Mouse (Mus musculus): ENCODE measurements around the gene Lrrfip1. TPM values are rescaled to one million over a fixed set of nuclear protein-coding genes. Genes with fewer than 3 reads are reported as not detected.

Gene Lrrfip1
- polyA plus RNA-seq, 1 experiment from 2014 or later = 88.9 TPM

DNA sequence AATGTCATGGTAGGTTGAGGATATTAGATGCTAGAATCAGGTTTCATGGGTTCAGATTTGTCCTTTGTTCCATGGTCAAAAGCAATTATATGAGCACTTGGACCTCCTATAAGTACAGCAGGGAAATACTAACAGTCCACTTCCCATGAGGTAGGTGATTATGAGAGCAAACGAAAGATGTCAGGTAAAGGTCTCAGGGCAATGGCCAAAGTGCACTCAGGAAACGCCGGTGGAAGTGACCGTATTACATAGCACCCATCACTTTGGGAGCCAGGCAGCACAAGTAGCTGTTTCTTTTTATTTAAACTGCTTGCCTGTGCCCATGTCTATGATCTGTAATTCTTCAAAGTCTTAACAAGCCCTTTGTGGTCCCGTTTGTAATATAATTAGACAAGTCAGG lies 7.5 kb downstream of the Lrrfip1 start:
- WGBS (ENCODE audit: missing documents) = 89% methylated on average over 5 of the region's 5 CpGs
- Histone ChIP-seq H3K27ac (no peak overlapping the region), H3K4me3 (ENCODE audit: inconsistent target) (no peak overlapping the region), H3K36me3 (ENCODE audit: inconsistent target) (no peaks in the 10 kb centered on the region), H3K79me2 (ENCODE audit: inconsistent target) (peaks cover 90% of the 10 kb centered on the region)

DNA sequence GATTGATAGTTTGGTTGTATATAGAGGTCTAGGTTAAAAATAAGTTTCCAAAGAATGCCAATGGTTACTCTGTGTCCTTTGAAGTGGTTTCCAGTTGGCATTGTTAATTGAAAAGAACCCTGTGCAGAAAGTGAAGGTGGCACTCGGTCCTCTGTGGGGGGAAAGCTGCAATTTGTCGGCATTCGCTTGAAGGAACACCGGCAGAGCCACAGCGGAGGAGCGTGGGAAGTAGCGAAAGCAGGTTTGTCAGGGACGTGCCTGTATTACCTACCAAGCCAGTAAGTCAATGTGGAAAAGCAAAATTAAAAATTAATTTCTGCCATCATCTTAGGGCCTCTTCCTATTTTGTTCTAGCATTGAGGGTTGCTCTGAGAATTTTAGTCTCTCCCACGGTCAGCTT lies 8.2 kb downstream of the Lrrfip1 start:
- H3K79me2 ChIP-seq (ENCODE audit: inconsistent target) = peaks cover 90% of the 10 kb centered on the region
- WGBS (ENCODE audit: missing documents) = 94% methylated on average over 9 of the region's 9 CpGs
- no peak overlapping the region for H3K27ac ChIP-seq
- no peak overlapping the region for H3K4me3 ChIP-seq (ENCODE audit: inconsistent target)
- H3K36me3 ChIP-seq (ENCODE audit: inconsistent target) = no peaks in the 10 kb centered on the region

DNA sequence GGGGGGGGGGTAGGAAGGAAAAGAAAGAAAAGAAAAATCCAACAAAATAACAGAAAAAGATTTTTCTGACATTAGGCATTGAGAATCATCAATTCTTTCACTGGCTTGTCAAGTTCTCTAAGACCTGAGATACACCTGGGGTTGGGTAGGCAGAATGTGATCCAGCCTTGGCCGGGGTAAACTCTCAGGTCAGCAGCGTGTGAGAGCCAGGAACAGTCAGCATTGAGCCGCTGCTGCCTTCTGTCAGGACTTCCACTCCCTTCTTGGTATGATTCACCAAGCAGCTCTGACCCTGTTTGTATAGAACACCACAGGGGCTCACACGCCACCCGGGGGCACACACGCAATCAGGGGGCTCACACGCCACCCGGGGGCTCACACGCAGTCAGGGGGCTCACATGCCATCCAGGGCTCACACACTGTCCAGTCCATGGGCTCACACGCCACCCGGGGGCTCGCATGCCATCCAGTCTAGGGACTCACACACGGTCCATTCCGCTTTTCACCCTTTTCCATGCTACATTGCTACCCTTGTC lies 9.7 kb downstream of the Lrrfip1 start:
- Histone ChIP-seq H3K27ac (no peak overlapping the region), H3K36me3 (ENCODE audit: inconsistent target) (no peaks in the 10 kb centered on the region), H3K79me2 (ENCODE audit: inconsistent target) (peaks cover 90% of the 10 kb centered on the region), H3K4me3 (ENCODE audit: inconsistent target) (no peak overlapping the region)
- 89% methylated on average over 12 of the region's 14 CpGs for WGBS (ENCODE audit: missing documents)

DNA sequence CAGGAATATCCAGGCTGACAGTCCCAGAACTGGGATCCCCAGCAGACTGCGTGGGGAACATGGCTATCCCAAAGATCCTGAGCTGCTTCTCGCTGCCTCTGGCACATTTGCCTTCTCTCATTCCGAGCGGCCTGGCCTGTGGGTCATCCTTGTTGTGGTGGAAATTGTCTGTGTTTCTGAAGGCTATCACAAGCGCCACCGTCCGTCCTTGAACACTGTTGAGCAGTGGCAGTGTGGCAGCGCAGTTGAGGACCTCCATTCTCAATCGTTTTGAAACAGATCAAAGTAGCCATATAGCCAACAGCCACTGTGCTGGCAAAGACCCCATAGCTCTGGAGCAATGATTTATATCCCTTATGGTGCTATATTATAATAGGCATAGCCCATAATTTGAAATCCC lies 10.2 kb downstream of the Lrrfip1 start:
- WGBS (ENCODE audit: missing documents) = 92% methylated on average over 9 of the region's 9 CpGs
- H3K4me3 ChIP-seq (ENCODE audit: inconsistent target) = no peak overlapping the region
- no peaks in the 10 kb centered on the region for H3K36me3 ChIP-seq (ENCODE audit: inconsistent target)
- no peak overlapping the region for H3K27ac ChIP-seq
- peaks cover 90% of the 10 kb centered on the region for H3K79me2 ChIP-seq (ENCODE audit: inconsistent target)

DNA sequence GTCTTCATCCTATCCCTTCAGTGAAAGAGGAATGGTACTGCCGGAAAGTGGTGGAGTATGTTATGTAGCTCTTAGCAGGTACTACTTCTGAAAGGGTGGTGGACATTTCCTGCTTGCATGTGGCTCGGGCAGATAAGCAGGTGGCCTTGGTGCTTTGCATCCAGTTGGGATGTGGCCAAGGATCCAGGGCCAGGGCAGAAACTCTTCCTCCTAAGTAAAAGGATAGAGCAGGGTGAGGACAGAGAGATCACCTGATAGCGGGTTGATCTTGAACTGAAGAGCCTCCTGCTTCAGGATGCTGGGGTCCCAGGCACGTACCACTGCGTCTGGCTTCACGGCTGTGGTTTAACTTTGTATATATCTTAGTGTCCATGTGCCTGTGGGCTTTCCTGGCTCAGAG lies 10.7 kb downstream of the Lrrfip1 start:
- H3K36me3 ChIP-seq (ENCODE audit: inconsistent target) = no peaks in the 10 kb centered on the region
- 95% methylated on average over 6 of the region's 6 CpGs for WGBS (ENCODE audit: missing documents)

DNA sequence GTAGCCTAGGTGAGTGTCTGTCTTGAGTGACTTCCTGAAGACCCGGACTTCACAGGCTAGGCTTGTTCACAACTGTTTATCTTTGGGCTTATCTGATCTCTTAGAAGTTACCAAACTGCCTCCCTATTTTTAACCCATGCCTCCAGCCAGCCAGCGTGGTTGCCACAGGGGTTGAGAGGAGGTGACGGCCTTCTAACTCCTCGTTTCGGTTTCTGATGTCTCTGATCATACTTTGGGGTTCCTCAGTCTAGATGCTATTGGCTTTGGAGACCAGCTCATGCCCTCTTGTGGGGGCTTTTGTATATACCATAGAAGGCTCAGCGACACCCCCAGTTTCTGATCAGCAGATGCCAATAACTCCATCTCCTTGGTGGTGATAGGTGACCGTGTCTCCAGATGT lies 11.7 kb downstream of the Lrrfip1 start:
- 47% methylated on average over 7 of the region's 7 CpGs for WGBS (ENCODE audit: missing documents)

More for the DNA sequence above, 10.7 kb downstream of the Lrrfip1 start:
- Histone ChIP-seq H3K27ac (no peak overlapping the region), H3K4me3 (ENCODE audit: inconsistent target) (no peak overlapping the region), H3K79me2 (ENCODE audit: inconsistent target) (peaks cover 90% of the 10 kb centered on the region)

DNA sequence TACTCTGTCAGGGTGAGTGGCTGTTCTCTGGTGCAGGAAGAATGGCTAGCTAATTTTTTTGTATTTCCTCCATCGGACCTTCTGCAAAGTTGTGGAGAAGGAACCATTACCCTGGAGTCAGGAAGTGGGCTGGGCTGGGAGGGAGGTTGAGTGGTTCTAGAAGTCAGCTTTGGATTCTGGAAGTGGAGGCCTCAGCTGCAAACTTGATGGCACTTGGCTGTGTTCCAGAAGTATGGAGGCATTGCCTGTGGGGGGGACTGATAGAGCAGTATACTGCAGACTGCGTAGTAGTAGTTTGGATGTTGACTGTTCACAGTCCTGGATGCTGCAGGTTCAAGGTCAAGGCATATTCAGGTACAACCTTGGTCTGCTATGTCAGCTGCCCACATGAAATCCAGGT lies 12.2 kb downstream of the Lrrfip1 start:
- H3K79me2 ChIP-seq (ENCODE audit: inconsistent target) = peaks cover 93% of the 10 kb centered on the region
- WGBS (ENCODE audit: missing documents) = 58% methylated on average over 2 of the region's 2 CpGs
- H3K4me3 ChIP-seq (ENCODE audit: inconsistent target) = no peak overlapping the region
- 0 out of 2 replicates have a peak overlapping the region, but pooled peaks have one; percentile 1 for H3K27ac ChIP-seq
- H3K36me3 ChIP-seq (ENCODE audit: inconsistent target) = no peaks in the 10 kb centered on the region

More for the DNA sequence above, 11.7 kb downstream of the Lrrfip1 start:
- Histone ChIP-seq H3K27ac (0 out of 2 replicates have a peak overlapping the region, but pooled peaks have one; percentile 1), H3K36me3 (ENCODE audit: inconsistent target) (no peaks in the 10 kb centered on the region), H3K79me2 (ENCODE audit: inconsistent target) (peaks cover 90% of the 10 kb centered on the region), H3K4me3 (ENCODE audit: inconsistent target) (no peak overlapping the region)

DNA sequence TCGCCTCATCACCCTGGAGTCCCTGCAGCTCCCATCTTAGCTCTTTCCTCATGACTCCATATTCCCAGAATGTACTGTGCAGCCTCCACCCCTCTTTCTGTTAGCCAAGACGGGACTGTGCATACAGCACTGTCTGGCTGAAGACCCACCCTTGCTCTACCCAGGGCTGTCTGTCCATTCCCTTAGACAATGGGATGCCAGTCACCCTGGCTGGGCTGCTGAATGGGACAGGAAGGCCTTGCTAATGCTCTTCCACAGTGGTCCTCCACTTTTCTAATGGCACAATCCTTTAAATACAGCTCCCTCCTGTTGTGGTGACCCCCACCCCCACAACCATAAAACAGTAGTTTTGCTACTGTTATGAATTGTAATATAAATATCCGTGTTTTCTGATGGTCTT lies 12.8 kb downstream of the Lrrfip1 start:
- H3K79me2 ChIP-seq (ENCODE audit: inconsistent target) = peaks cover 89% of the 10 kb centered on the region
- 98% methylated on average over 3 of the region's 3 CpGs for WGBS (ENCODE audit: missing documents)
- no peak overlapping the region for H3K4me3 ChIP-seq (ENCODE audit: inconsistent target)
- no peaks in the 10 kb centered on the region for H3K36me3 ChIP-seq (ENCODE audit: inconsistent target)
- 0 out of 2 replicates have a peak overlapping the region, but pooled peaks have one; percentile 1 for H3K27ac ChIP-seq

DNA sequence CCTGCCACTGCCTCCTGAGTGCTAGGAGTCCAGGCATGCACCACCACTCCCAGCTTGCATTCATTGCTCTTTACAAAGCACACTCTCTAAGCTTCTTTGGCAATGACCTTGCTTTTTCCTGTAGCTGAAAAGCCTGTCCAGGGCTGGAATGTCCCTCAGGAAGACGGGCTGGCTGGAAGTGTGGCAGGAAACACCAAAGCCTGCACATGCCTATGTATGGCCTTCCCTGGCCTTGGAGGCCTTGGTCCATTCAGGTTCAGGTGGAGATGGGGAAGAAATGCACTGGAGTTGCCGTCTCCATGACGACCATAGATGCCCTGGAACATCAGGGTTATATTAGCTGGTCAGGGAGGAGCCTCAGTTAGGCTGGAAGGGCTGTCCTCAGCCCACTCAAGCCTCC lies 15.3 kb downstream of the Lrrfip1 start:
- Histone ChIP-seq H3K79me2 (ENCODE audit: inconsistent target) (peaks cover 75% of the 10 kb centered on the region), H3K36me3 (ENCODE audit: inconsistent target) (no peaks in the 10 kb centered on the region), H3K27ac (no peak overlapping the region), H3K4me3 (ENCODE audit: inconsistent target) (no peak overlapping the region)
- WGBS (ENCODE audit: missing documents) = 98% methylated on average over 3 of the region's 3 CpGs

DNA sequence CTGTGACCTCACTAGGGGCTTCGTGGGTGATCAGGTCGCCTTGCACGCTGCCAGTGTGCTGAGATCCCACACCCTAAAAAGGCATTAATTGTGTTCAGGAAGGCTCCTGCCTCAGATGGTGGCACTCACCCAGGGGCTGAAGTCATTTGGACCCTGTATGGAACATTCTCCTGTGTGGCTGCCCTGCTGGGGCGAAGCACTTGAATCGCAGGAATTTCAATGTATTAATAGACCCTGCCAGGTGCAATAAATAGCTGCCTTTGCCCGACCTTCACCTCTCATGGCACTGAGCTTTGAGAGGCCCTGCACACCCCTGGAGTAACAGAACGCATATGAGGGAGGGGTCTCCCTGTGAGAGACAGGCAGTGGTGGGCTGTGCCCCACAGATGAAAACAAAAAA lies 17.0 kb downstream of the Lrrfip1 start:
- H3K36me3 ChIP-seq (ENCODE audit: inconsistent target) = no peaks in the 10 kb centered on the region
- 91% methylated on average over 7 of the region's 7 CpGs for WGBS (ENCODE audit: missing documents)
- H3K27ac ChIP-seq = no peak overlapping the region
- H3K4me3 ChIP-seq (ENCODE audit: inconsistent target) = no peak overlapping the region
- H3K79me2 ChIP-seq (ENCODE audit: inconsistent target) = peaks cover 73% of the 10 kb centered on the region

DNA sequence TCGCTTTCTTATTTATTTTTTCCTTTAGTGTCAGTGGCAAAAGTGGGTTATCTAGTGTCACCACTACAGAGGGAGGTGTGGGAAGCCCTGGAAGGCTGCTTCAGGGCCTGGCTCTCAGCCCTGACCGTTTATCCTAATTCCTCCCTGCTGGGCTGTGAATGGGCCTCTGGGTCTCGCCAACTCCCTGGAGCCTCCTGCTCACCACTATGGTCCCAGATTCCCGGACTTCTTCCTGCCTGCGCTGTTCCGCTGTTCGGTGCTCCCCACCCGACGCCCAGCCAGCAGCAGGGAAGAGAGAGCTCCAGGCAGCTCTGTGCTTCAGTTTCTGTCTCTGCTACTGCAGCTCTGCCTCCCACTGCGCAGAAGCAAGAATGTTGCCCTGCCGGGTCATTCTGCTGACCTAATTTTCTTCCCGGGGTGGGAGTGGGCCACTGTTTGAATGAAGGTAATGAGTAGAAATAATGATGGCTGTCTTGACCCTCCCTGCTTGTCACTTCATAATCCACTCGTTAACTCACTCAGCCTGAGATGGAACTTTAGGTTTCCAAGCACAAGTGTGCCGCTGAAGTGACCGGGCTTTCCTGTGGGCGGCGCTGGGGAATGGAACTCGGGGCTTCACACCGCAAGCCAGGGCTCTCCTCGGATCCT lies 18.7 kb downstream of the Lrrfip1 start:
- no peak overlapping the region for H3K4me3 ChIP-seq (ENCODE audit: inconsistent target)
- H3K36me3 ChIP-seq (ENCODE audit: inconsistent target) = no peaks in the 10 kb centered on the region
- peaks cover 60% of the 10 kb centered on the region for H3K79me2 ChIP-seq (ENCODE audit: inconsistent target)
- WGBS (ENCODE audit: missing documents) = 83% methylated on average over 20 of the region's 20 CpGs
- H3K27ac ChIP-seq = no peak overlapping the region

DNA sequence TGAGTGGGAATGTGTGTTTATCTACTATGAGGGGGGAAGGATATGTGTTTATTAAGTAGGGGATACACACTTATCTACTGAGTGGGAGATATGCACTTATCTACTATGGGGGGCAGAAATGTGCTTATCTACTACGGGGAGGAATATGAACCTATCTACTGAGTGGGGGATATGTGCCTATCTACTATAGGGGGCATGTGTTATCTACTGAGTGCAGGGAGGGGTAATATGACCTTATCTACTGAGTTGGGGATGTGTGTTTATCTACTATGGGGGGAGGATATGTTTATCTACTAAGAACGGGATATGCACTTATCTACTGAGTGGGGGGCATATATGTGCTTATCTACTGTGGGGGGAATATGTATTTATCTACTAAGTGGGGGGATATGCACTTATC lies 20.8 kb downstream of the Lrrfip1 start:
- 100% methylated on average over 1 of the region's 2 CpGs for WGBS (ENCODE audit: missing documents)
- H3K4me3 ChIP-seq (ENCODE audit: inconsistent target) = no peak overlapping the region
- 0 out of 2 replicates have a peak overlapping the region, but pooled peaks have one; percentile 19 for H3K27ac ChIP-seq
- peaks cover 50% of the 10 kb centered on the region; the same call in 1 of the 2 replicates for H3K79me2 ChIP-seq (ENCODE audit: inconsistent target)
- H3K36me3 ChIP-seq (ENCODE audit: inconsistent target) = no peaks in the 10 kb centered on the region

DNA sequence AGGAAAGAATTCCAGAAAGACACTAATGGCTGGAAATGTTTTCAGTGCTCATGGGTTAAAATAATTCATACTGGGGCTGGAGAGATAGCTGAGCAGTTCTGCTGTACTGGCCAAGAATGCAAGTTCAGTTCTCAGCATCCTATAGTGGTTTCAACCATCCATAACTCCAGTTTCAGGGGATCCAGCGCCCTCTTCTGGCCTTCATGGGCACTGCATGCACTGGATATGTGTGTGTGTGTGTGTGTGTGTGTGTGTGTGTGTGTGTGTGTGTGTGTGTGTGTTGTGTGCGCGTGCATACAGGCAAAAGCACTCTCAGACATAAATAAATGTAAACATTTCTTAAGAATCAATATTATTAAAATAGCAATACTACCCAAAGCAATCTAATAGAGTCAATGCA lies 22.8 kb downstream of the Lrrfip1 start:
- H3K27ac ChIP-seq = peak overlapping the region; percentile 95; the same call in 1 of the 2 replicates
- no peaks in the 10 kb centered on the region for H3K36me3 ChIP-seq (ENCODE audit: inconsistent target)
- H3K4me3 ChIP-seq (ENCODE audit: inconsistent target) = no peak overlapping the region
- H3K79me2 ChIP-seq (ENCODE audit: inconsistent target) = peaks cover 50% of the 10 kb centered on the region; the same call in 1 of the 2 replicates
- 57% methylated on average over 1 of the region's 3 CpGs for WGBS (ENCODE audit: missing documents)

DNA sequence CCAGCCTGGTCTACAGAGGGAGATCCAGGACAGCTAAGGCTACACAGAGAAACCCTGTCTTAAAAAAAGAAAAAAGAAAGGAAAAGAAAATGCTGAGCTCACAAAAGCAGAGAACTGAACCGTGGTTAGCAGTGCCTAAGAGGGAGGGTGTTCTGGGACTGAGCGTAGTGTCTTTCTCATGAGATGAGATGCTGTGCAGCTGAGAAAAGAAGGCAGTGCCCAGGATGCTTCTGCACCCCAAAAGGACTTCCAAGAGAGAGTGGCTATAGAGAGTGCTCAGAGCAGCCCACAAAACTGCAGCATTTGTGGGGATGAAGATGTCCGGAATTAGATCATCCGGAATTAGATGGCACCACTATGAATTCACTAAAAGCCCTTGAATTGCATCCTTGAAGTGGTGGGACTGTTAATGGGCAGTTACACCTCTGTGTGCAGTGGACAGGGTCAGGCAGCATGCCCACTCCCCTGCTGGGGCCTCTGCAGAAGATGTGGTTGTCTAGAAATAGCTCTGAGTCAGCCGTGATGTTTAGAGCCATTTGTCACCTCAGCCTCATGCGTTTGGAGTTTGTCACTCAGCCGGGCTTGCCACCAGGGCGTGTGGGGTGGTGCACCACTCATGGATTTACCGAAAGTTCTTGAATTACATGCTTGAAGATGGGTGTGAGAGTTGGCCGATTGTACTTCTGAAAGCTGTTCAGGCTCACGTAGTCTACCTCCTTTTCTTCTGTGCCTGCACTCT lies 23.8 kb downstream of the Lrrfip1 start:
- 81% methylated on average over 11 of the region's 11 CpGs for WGBS (ENCODE audit: missing documents)
- H3K27ac ChIP-seq = peak overlapping the region; percentile 95
- peaks cover 40% of the 10 kb centered on the region; the same call in 1 of the 2 replicates for H3K79me2 ChIP-seq (ENCODE audit: inconsistent target)
- H3K36me3 ChIP-seq (ENCODE audit: inconsistent target) = no peaks in the 10 kb centered on the region
- no peak overlapping the region for H3K4me3 ChIP-seq (ENCODE audit: inconsistent target)

DNA sequence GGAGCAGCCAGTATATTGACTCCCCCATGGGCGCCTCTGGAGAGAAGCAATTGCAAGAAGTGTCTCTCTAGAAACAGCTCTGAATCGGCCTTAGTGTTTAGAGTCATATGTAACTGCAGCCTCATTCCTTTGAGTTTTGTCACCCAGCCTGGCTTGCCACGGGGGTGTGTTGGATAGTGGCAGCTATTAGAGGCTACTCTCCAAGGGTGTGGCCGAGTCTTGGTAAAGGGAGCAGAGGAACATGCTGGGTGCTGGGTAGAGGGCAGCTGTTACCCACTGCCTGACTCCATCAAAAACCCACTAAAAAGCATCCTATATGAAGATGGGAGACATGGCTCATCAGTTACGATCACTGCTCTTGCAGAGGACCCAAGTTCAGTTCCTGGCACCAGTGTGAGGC lies 24.7 kb downstream of the Lrrfip1 start:
- Histone ChIP-seq H3K36me3 (ENCODE audit: inconsistent target) (no peaks in the 10 kb centered on the region), H3K4me3 (ENCODE audit: inconsistent target) (no peak overlapping the region), H3K27ac (peak overlapping the region; percentile 95), H3K79me2 (ENCODE audit: inconsistent target) (peaks cover 48% of the 10 kb centered on the region; the same call in 1 of the 2 replicates)
- 87% methylated on average over 5 of the region's 5 CpGs for WGBS (ENCODE audit: missing documents)
